Mouse (Mus musculus) embryonic facial prominence, embryonic 13.5 days (tissue): ENCODE data around the gene Armh3. TPM values are rescaled to one million over a fixed set of nuclear protein-coding genes. Genes with fewer than 3 reads are reported as not detected.

ENCODE experiments used
- ATAC-seq: fragments of 200-750 bp; cut with Nextera tagmentation; 2 replicates; pipeline ENCODE4 v1.8.0; 2017; ENCODE audit warnings: low read depth; ENCODE audit not compliant: insufficient number of reproducible peaks, insufficient read depth, low FRiP score, low TSS enrichment
- H3K27ac ChIP-seq: fragments of 300-500 bp; sonication (generic); 2 replicates; pipeline ENCODE4 v1.5.1; 2015; ENCODE audit warnings: moderate library complexity, mild to moderate bottlenecking, inconsistent platforms
- H3K27me3 ChIP-seq: fragments of 300-500 bp; sonication (generic); 2 replicates; pipeline ENCODE4 v1.6.1; 2015; ENCODE audit warnings: mild to moderate bottlenecking, inconsistent platforms
- H3K36me3 ChIP-seq: fragments of 300-500 bp; sonication (generic); 2 replicates; pipeline ENCODE4 v1.6.1; 2015; ENCODE audit warnings: mild to moderate bottlenecking, inconsistent platforms
- H3K4me1 ChIP-seq: fragments of 300-500 bp; sonication (generic); 2 replicates; pipeline ENCODE4 v1.6.1; 2015; ENCODE audit warnings: inconsistent platforms
- H3K4me2 ChIP-seq: fragments of 300-500 bp; sonication (generic); 2 replicates; pipeline ENCODE4 v1.6.1; 2015; ENCODE audit warnings: moderate library complexity, mild to moderate bottlenecking, inconsistent platforms
- H3K4me3 ChIP-seq: fragments of 300-500 bp; sonication (generic); 2 replicates; pipeline ENCODE4 v1.5.1; 2015; ENCODE audit warnings: mild to moderate bottlenecking, inconsistent platforms
- H3K9ac ChIP-seq: fragments of 300-500 bp; sonication (generic); 2 replicates; pipeline ENCODE4 v1.6.1; 2015; ENCODE audit warnings: mild to moderate bottlenecking, inconsistent platforms
- H3K9me3 ChIP-seq: fragments of 300-500 bp; sonication (generic); 2 replicates; pipeline ENCODE4 v1.6.1; 2016; ENCODE audit warnings: inconsistent platforms
- WGBS: fragments of 180-500 bp; shearing (Covaris S2); methylation state at CpG from one replicate; pipeline ENCODE4 v1.1.7; 2015; ENCODE audit warnings: mixed read lengths; 5-methylcytosine and 5-hydroxymethylcytosine counted together
- polyA plus RNA-seq: library from polyadenylated mRNA; unstranded; fragments of >200 nt; fragmentation: Nextera tagmentation; extraction: Ambion mirVana; gene quantifications from 2 replicates; pipeline ENCODE4 v1.2.1, GENCODE M21; 2015

Armh3 gene
- polyA plus RNA-seq, 1 experiment from 2014 or later, result 22.3 TPM

DNA sequence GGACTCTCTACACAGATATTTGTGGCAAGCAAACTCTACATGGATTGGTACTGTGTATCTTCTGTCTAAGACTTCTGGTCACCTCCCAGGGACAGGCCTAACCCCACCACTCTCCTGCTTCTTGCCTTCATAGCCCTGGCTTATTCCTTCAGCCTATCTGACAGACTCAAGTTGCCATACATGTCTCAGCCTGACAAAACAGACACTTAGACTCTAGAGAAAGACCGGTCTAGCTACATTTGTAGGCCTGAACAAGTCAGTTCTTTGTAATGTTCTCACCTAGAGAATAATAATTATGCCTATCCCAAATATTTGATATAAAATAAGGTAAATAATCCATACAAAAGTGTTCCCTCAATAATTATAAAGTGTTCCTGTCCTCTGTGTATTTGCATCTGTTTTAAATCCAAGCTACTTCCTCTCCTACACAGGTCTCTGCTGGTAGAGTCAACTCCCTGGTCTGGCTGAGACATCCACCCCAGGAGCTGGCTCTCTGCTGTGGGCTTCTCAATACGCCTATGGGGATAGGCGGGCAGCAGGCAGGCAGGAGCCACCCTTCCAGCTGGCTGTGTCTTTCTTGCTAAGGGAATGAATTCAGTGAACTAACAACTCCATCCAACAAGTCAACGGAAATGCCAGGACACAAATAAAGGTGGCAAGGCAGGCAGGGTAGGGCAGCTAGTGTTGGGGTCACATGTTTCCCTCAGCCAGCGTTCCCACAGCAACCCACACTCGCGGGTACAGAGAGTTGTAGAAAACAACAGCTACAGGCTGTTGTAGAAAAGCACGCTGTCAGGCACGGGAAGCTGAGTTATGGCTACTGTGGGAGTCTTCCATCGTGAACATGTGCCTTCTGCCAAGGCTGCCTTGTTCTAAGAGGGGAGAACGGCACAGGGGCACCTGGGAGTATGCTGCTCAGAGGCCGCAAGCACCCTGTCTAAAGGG, 161.0 kb downstream of the Armh3 start:
- no peaks in the 10 kb centered on the region for H3K27me3 ChIP-seq
- peak overlapping the region; percentile 79 for H3K27ac ChIP-seq
- ATAC-seq, result no peak
- H3K9ac ChIP-seq, result no peak overlapping the region
- H3K36me3 ChIP-seq, result peaks cover 5% of the 10 kb centered on the region; the same call in 1 of the 2 replicates
- H3K4me1 ChIP-seq, result 0 out of 2 replicates have a peak, but pooled peaks cover 6% of the 10 kb centered on the region
- H3K4me3 ChIP-seq, result no peak overlapping the region
- no peaks in the 10 kb centered on the region for H3K9me3 ChIP-seq
- 80% methylated on average over 12 of the region's 12 CpGs for WGBS
- H3K4me2 ChIP-seq, result no peak overlapping the region

- no peak for ATAC-seq
- no peaks in the 10 kb centered on the region for H3K27me3 ChIP-seq
- WGBS, result 79% methylated on average over 10 of the region's 10 CpGs
- H3K4me2 ChIP-seq, result no peak overlapping the region
- H3K4me3 ChIP-seq, result no peak overlapping the region
- H3K4me1 ChIP-seq, result peaks cover 14% of the 10 kb centered on the region; the same call in 1 of the 2 replicates
- no peak overlapping the region for H3K9ac ChIP-seq
- no peaks in the 10 kb centered on the region for H3K36me3 ChIP-seq
- H3K9me3 ChIP-seq, result no peaks in the 10 kb centered on the region
- H3K27ac ChIP-seq, result peak overlapping the region; percentile 73; the same call in 1 of the 2 replicates
Measured at GRCm38 (mm10) chr19:45835490-45835889, 162.8 kb downstream of the Armh3 start.

GRCm38 (mm10) chr19:45833665-45834064, 164.6 kb downstream of the Armh3 start:
- 81% methylated on average over 10 of the region's 10 CpGs for WGBS
- ATAC-seq, result no peak
- no peaks in the 10 kb centered on the region for H3K36me3 ChIP-seq
- H3K4me3 ChIP-seq, result no peak overlapping the region
- H3K4me1 ChIP-seq, result peaks cover 14% of the 10 kb centered on the region; the same call in 1 of the 2 replicates
- no peaks in the 10 kb centered on the region for H3K27me3 ChIP-seq
- no peak overlapping the region for H3K27ac ChIP-seq
- no peak overlapping the region for H3K9ac ChIP-seq
- H3K9me3 ChIP-seq, result no peaks in the 10 kb centered on the region
- H3K4me2 ChIP-seq, result no peak overlapping the region

- ATAC-seq, result no peak
- Histone ChIP-seq H3K9me3 (peaks cover 4% of the 10 kb centered on the region), H3K9ac (no peak overlapping the region), H3K4me2 (no peak overlapping the region), H3K27me3 (no peaks in the 10 kb centered on the region), H3K36me3 (peaks cover 5% of the 10 kb centered on the region), H3K4me1 (peaks cover 11% of the 10 kb centered on the region; the same call in 1 of the 2 replicates), H3K4me3 (no peak overlapping the region), H3K27ac (no peak overlapping the region)
- WGBS, result 62% methylated on average over 2 of the region's 2 CpGs
Measured at GRCm38 (mm10) chr19:45830679-45831078, 167.6 kb downstream of the Armh3 start.

- Histone ChIP-seq H3K9ac (no peak overlapping the region), H3K9me3 (peaks cover 4% of the 10 kb centered on the region), H3K36me3 (peaks cover 5% of the 10 kb centered on the region), H3K27me3 (no peaks in the 10 kb centered on the region), H3K4me1 (peaks cover 11% of the 10 kb centered on the region; the same call in 1 of the 2 replicates), H3K27ac (no peak overlapping the region), H3K4me3 (no peak overlapping the region), H3K4me2 (no peak overlapping the region)
- 93% methylated on average over 3 of the region's 3 CpGs for WGBS
- no peak for ATAC-seq
Measured at GRCm38 (mm10) chr19:45827736-45828135, 170.6 kb downstream of the Armh3 start.

GRCm38 (mm10) chr19:45827125-45827524, 171.2 kb downstream of the Armh3 start:
- peaks cover 4% of the 10 kb centered on the region for H3K9me3 ChIP-seq
- peaks cover 7% of the 10 kb centered on the region for H3K4me1 ChIP-seq
- no peak overlapping the region for H3K27ac ChIP-seq
- H3K36me3 ChIP-seq, result peaks cover 5% of the 10 kb centered on the region
- H3K9ac ChIP-seq, result no peak overlapping the region
- no peak for ATAC-seq
- no peaks in the 10 kb centered on the region for H3K27me3 ChIP-seq
- no peak overlapping the region for H3K4me3 ChIP-seq
- H3K4me2 ChIP-seq, result no peak overlapping the region
- 72% methylated on average over 5 of the region's 5 CpGs for WGBS

GRCm38 (mm10) chr19:45826146-45826545, 172.1 kb downstream of the Armh3 start:
- no peak overlapping the region for H3K9ac ChIP-seq
- H3K4me2 ChIP-seq, result no peak overlapping the region
- peaks cover 4% of the 10 kb centered on the region for H3K9me3 ChIP-seq
- no peak for ATAC-seq
- no peaks in the 10 kb centered on the region for H3K27me3 ChIP-seq
- no peak overlapping the region for H3K4me3 ChIP-seq
- 75% methylated on average over 3 of the region's 3 CpGs for WGBS
- H3K27ac ChIP-seq, result no peak overlapping the region
- H3K36me3 ChIP-seq, result peaks cover 5% of the 10 kb centered on the region
- peaks cover 6% of the 10 kb centered on the region for H3K4me1 ChIP-seq

DNA sequence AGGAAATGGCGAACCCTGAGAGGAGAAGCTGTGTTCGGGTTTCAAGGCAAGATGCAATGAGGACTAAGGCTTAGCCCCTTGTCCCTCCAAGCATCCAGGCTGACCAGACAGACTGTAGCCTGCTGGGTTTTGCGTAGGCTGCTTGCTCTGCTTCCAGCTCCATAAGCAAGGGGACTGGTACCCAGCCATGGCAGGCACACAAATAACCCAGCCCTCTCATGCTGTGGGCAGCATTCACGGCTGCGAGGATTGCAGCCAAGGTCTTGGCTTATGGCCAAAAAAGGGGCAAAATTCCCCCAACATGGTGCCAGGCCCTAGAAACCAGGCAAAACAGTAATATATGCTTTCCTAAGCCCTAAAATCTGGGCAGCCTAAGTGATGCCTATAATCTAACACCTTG, 176.5 kb downstream of the Armh3 start:
- Histone ChIP-seq H3K9me3 (no peaks in the 10 kb centered on the region), H3K4me3 (no peak overlapping the region), H3K27me3 (no peaks in the 10 kb centered on the region), H3K4me2 (no peak overlapping the region), H3K27ac (no peak overlapping the region), H3K36me3 (peaks cover 13% of the 10 kb centered on the region), H3K4me1 (peaks cover 25% of the 10 kb centered on the region), H3K9ac (no peak overlapping the region)
- ATAC-seq, result no peak
- WGBS, result 74% methylated on average over 5 of the region's 5 CpGs

- Histone ChIP-seq H3K4me2 (no peak overlapping the region), H3K27ac (no peak overlapping the region), H3K9me3 (no peaks in the 10 kb centered on the region), H3K4me3 (no peak overlapping the region), H3K4me1 (peaks cover 47% of the 10 kb centered on the region), H3K36me3 (peaks cover 13% of the 10 kb centered on the region), H3K27me3 (peaks cover 6% of the 10 kb centered on the region), H3K9ac (no peak overlapping the region)
- no peak for ATAC-seq
- WGBS, result 64% methylated on average over 11 of the region's 11 CpGs
Measured at GRCm38 (mm10) chr19:45817816-45818490, 180.3 kb downstream of the Armh3 start.

- Histone ChIP-seq H3K36me3 (peaks cover 13% of the 10 kb centered on the region), H3K27ac (no peak overlapping the region), H3K9me3 (no peaks in the 10 kb centered on the region), H3K9ac (no peak overlapping the region), H3K4me2 (peak overlapping the region; percentile 69), H3K4me1 (peaks cover 53% of the 10 kb centered on the region), H3K4me3 (no peak overlapping the region), H3K27me3 (peaks cover 13% of the 10 kb centered on the region)
- no peak for ATAC-seq
- 23% methylated on average over 8 of the region's 8 CpGs for WGBS
Measured at GRCm38 (mm10) chr19:45816727-45817126, 181.6 kb downstream of the Armh3 start.

GRCm38 (mm10) chr19:45815831-45816405, 182.4 kb downstream of the Armh3 start, which contains the start of gene Kcnip2:
Gene Kcnip2, minus strand, starts transcription at chr19:45816061.
- H3K27me3 ChIP-seq, result peaks cover 15% of the 10 kb centered on the region
- peak; percentile 69; the same call in 1 of the 2 replicates for ATAC-seq

More at GRCm38 (mm10) chr19:45815831-45816405, 182.4 kb downstream of the Armh3 start, which contains the start of gene Kcnip2:
- Histone ChIP-seq H3K4me2 (peak within 1 kb of the TSS; percentile 69), H3K4me1 (peaks cover 51% of the 10 kb centered on the region), H3K27ac (no peak within 1 kb of the TSS), H3K4me3 (peak within 1 kb of the TSS; percentile 38), H3K9me3 (no peaks in the 10 kb centered on the region), H3K36me3 (peaks cover 13% of the 10 kb centered on the region), H3K9ac (peak within 1 kb of the TSS; percentile 62)
- WGBS, result 3% methylated on average over 22 of the region's 29 CpGs
